Mouse (Mus musculus) neural tube, embryonic 13.5 days (tissue): ENCODE data around the gene Cda. TPM values are rescaled to one million over a fixed set of nuclear protein-coding genes. Genes with fewer than 3 reads are reported as not detected.
A peak's percentile ranks its signal among the peaks of the same experiment; 100 is the strongest.

Experiments
- ATAC-seq: fragments of 200-750 bp; cut with Nextera tagmentation; 2 replicates; pipeline ENCODE4 v1.8.0; 2017; ENCODE audit warnings: low read depth, mild to moderate bottlenecking, moderate TSS enrichment, moderate library complexity
- H3K27ac ChIP-seq: fragments of 300-500 bp; sonication (generic); replicated peaks from 2 replicates; pipeline ENCODE4 v1.5.1; 2015; ENCODE audit warnings: moderate library complexity, mild to moderate bottlenecking, inconsistent platforms
- H3K27me3 ChIP-seq: fragments of 300-500 bp; sonication (generic); 2 replicates; pipeline ENCODE4 v1.6.1; 2015; ENCODE audit warnings: mild to moderate bottlenecking, inconsistent platforms
- H3K36me3 ChIP-seq: fragments of 300-500 bp; sonication (generic); 2 replicates; pipeline ENCODE4 v1.6.1; 2015; ENCODE audit warnings: mild to moderate bottlenecking, inconsistent platforms
- H3K4me1 ChIP-seq: fragments of 300-500 bp; sonication (generic); replicated peaks from 2 replicates; pipeline ENCODE4 v1.6.1; 2015; ENCODE audit warnings: inconsistent platforms
- H3K4me2 ChIP-seq: fragments of 300-500 bp; sonication (generic); 2 replicates; pipeline ENCODE4 v1.6.1; 2015; ENCODE audit warnings: inconsistent platforms, mild to moderate bottlenecking, moderate library complexity
- H3K4me3 ChIP-seq: fragments of 300-500 bp; sonication (generic); 2 replicates; pipeline ENCODE4 v1.5.1; 2015; ENCODE audit warnings: mild to moderate bottlenecking, inconsistent platforms
- H3K9ac ChIP-seq: fragments of 300-500 bp; sonication (generic); 2 replicates; pipeline ENCODE4 v1.6.1; 2015; ENCODE audit warnings: moderate library complexity, mild to moderate bottlenecking, inconsistent platforms
- H3K9me3 ChIP-seq: fragments of 300-500 bp; sonication (generic); 2 replicates; pipeline ENCODE4 v1.6.1; 2016; ENCODE audit warnings: inconsistent platforms
- WGBS: fragments of 180-500 bp; shearing (Covaris S2); methylation state at CpG from one replicate; pipeline ENCODE4 v1.1.7; 2015; 5-methylcytosine and 5-hydroxymethylcytosine counted together
- polyA plus RNA-seq: library from polyadenylated mRNA; unstranded; fragments of >200 nt; fragmentation: Nextera tagmentation; extraction: Ambion mirVana; gene quantifications from 2 replicates; pipeline ENCODE4 v1.2.1, GENCODE M21; 2015

Gene Cda
- polyA plus RNA-seq, 1 experiment from 2014 or later = 6.4 TPM

GRCm38 (mm10) chr4:138363511-138363910, 4.3 kb downstream of the Cda start:
- 72% methylated on average over 5 of the region's 5 CpGs for WGBS
- H3K27me3 ChIP-seq = peaks cover 16% of the 10 kb centered on the region
- H3K4me2 ChIP-seq = no peak overlapping the region
- H3K4me1 ChIP-seq = peaks cover 25% of the 10 kb centered on the region
- no peaks in the 10 kb centered on the region for H3K9me3 ChIP-seq
- ATAC-seq = no peak
- H3K4me3 ChIP-seq = no peak overlapping the region
- no peak overlapping the region for H3K27ac ChIP-seq
- no peak overlapping the region for H3K9ac ChIP-seq
- no peaks in the 10 kb centered on the region for H3K36me3 ChIP-seq

GRCm38 (mm10) chr4:138362883-138363282, 4.9 kb downstream of the Cda start:
- Histone ChIP-seq H3K27me3 (peaks cover 9% of the 10 kb centered on the region), H3K4me3 (no peak overlapping the region), H3K4me1 (peaks cover 19% of the 10 kb centered on the region), H3K27ac (no peak overlapping the region), H3K36me3 (no peaks in the 10 kb centered on the region), H3K4me2 (no peak overlapping the region), H3K9me3 (no peaks in the 10 kb centered on the region), H3K9ac (no peak overlapping the region)
- no peak for ATAC-seq
- 89% methylated on average over 7 of the region's 7 CpGs for WGBS

- WGBS = 6% methylated on average over 11 of the region's 11 CpGs
- no peak overlapping the region for H3K4me3 ChIP-seq
- no peaks in the 10 kb centered on the region for H3K9me3 ChIP-seq
- H3K4me2 ChIP-seq = peak overlapping the region; percentile 39
- peaks cover 14% of the 10 kb centered on the region for H3K4me1 ChIP-seq
- peak overlapping the region; percentile 58 for H3K9ac ChIP-seq
- peak overlapping the region; percentile 84 for H3K27ac ChIP-seq
- H3K27me3 ChIP-seq = no peaks in the 10 kb centered on the region; the same call in 1 of the 2 replicates
- ATAC-seq = peak; percentile 67
- H3K36me3 ChIP-seq = no peaks in the 10 kb centered on the region
Measured at GRCm38 (mm10) chr4:138361370-138361821, 6.4 kb downstream of the Cda start.

- no peak for ATAC-seq
- WGBS = 78% methylated on average over 3 of the region's 3 CpGs
- no peaks in the 10 kb centered on the region for H3K27me3 ChIP-seq
- no peak overlapping the region for H3K4me2 ChIP-seq
- no peaks in the 10 kb centered on the region for H3K9me3 ChIP-seq
- H3K4me1 ChIP-seq = peaks cover 22% of the 10 kb centered on the region
- H3K36me3 ChIP-seq = no peaks in the 10 kb centered on the region
- H3K9ac ChIP-seq = no peak overlapping the region
- no peak overlapping the region for H3K27ac ChIP-seq
- H3K4me3 ChIP-seq = no peak overlapping the region
Measured at GRCm38 (mm10) chr4:138358176-138358575, 9.6 kb downstream of the Cda start.

GRCm38 (mm10) chr4:138356551-138356950, 11.2 kb downstream of the Cda start:
- Histone ChIP-seq H3K27ac (no peak overlapping the region), H3K9me3 (no peaks in the 10 kb centered on the region), H3K36me3 (no peaks in the 10 kb centered on the region), H3K4me1 (peaks cover 16% of the 10 kb centered on the region), H3K4me3 (no peak overlapping the region), H3K27me3 (no peaks in the 10 kb centered on the region), H3K9ac (no peak overlapping the region), H3K4me2 (no peak overlapping the region)
- WGBS = 92% methylated on average over 12 of the region's 12 CpGs
- no peak for ATAC-seq

- Histone ChIP-seq H3K9ac (no peak overlapping the region), H3K36me3 (no peaks in the 10 kb centered on the region), H3K27ac (no peak overlapping the region), H3K9me3 (no peaks in the 10 kb centered on the region), H3K4me3 (no peak overlapping the region), H3K4me1 (peaks cover 12% of the 10 kb centered on the region), H3K4me2 (no peak overlapping the region), H3K27me3 (no peaks in the 10 kb centered on the region)
- 88% methylated on average over 8 of the region's 8 CpGs for WGBS
- ATAC-seq = no peak
Measured at GRCm38 (mm10) chr4:138356141-138356540, 11.7 kb downstream of the Cda start.

- Histone ChIP-seq H3K27ac (no peak overlapping the region), H3K4me2 (no peak overlapping the region), H3K4me1 (peaks cover 8% of the 10 kb centered on the region; the same call in 1 of the 2 replicates), H3K9me3 (no peaks in the 10 kb centered on the region), H3K9ac (no peak overlapping the region), H3K4me3 (no peak overlapping the region), H3K36me3 (no peaks in the 10 kb centered on the region), H3K27me3 (no peaks in the 10 kb centered on the region)
- ATAC-seq = no peak
- WGBS = 86% methylated on average over 2 of the region's 2 CpGs
Measured at GRCm38 (mm10) chr4:138355496-138355895, 12.3 kb downstream of the Cda start.

GRCm38 (mm10) chr4:138353438-138354171, 14.2 kb downstream of the Cda start:
- H3K27me3 ChIP-seq = no peaks in the 10 kb centered on the region
- 71% methylated on average over 10 of the region's 10 CpGs for WGBS
- H3K4me2 ChIP-seq = no peak overlapping the region
- ATAC-seq = no peak
- H3K27ac ChIP-seq = no peak overlapping the region
- H3K4me1 ChIP-seq = peaks cover 8% of the 10 kb centered on the region; the same call in 1 of the 2 replicates
- no peak overlapping the region for H3K4me3 ChIP-seq
- no peak overlapping the region for H3K9ac ChIP-seq
- no peaks in the 10 kb centered on the region for H3K36me3 ChIP-seq
- no peaks in the 10 kb centered on the region for H3K9me3 ChIP-seq

- Histone ChIP-seq H3K4me2 (no peak overlapping the region), H3K4me3 (no peak overlapping the region), H3K27ac (no peak overlapping the region), H3K9me3 (no peaks in the 10 kb centered on the region), H3K27me3 (no peaks in the 10 kb centered on the region), H3K9ac (no peak overlapping the region), H3K4me1 (peaks cover 8% of the 10 kb centered on the region), H3K36me3 (no peaks in the 10 kb centered on the region)
- no peak for ATAC-seq
- WGBS = 88% methylated on average over 6 of the region's 6 CpGs
Measured at GRCm38 (mm10) chr4:138352692-138353091, 15.1 kb downstream of the Cda start.

- Histone ChIP-seq H3K4me3 (no peak overlapping the region), H3K4me1 (peaks cover 8% of the 10 kb centered on the region), H3K27me3 (no peaks in the 10 kb centered on the region), H3K36me3 (no peaks in the 10 kb centered on the region), H3K9ac (no peak overlapping the region), H3K27ac (no peak overlapping the region), H3K4me2 (no peak overlapping the region), H3K9me3 (no peaks in the 10 kb centered on the region)
- ATAC-seq = no peak
- WGBS = 84% methylated on average over 5 of the region's 5 CpGs
Measured at GRCm38 (mm10) chr4:138351821-138352220, 16.0 kb downstream of the Cda start.

- WGBS = 80% methylated on average over 7 of the region's 7 CpGs
- Histone ChIP-seq H3K27me3 (no peaks in the 10 kb centered on the region), H3K36me3 (no peaks in the 10 kb centered on the region), H3K27ac (no peak overlapping the region), H3K4me1 (peaks cover 7% of the 10 kb centered on the region), H3K9me3 (no peaks in the 10 kb centered on the region), H3K4me3 (no peak overlapping the region), H3K9ac (no peak overlapping the region), H3K4me2 (no peak overlapping the region)
- ATAC-seq = no peak
Measured at GRCm38 (mm10) chr4:138348716-138349115, 19.1 kb downstream of the Cda start.

GRCm38 (mm10) chr4:138347280-138347679, 20.5 kb downstream of the Cda start:
- Histone ChIP-seq H3K4me1 (peaks cover 13% of the 10 kb centered on the region), H3K9ac (no peak overlapping the region), H3K27me3 (no peaks in the 10 kb centered on the region), H3K4me2 (no peak overlapping the region), H3K9me3 (no peaks in the 10 kb centered on the region), H3K4me3 (no peak overlapping the region), H3K36me3 (no peaks in the 10 kb centered on the region), H3K27ac (no peak overlapping the region)
- ATAC-seq = no peak
- WGBS = 70% methylated on average over 1 of the region's 1 CpGs
